Mouse (Mus musculus): ENCODE data around the gene Zfp119a. TPM values are rescaled to one million over a fixed set of nuclear protein-coding genes. Genes with fewer than 3 reads are reported as not detected.
"Not testable (repeated sequence)": the region's sequence is repeated elsewhere in the genome, so short reads cannot be mapped to it uniquely, and the experiment has no call there.

Gene Zfp119a
- not detected in 2 replicates for polyA plus RNA-seq (2012)

- not testable (repeated sequence) for H3K36me3 ChIP-seq (ENCODE audit: control insufficient read depth); H3K9me3 ChIP-seq (ENCODE audit: control insufficient read depth, low read length)
- Histone ChIP-seq H3K4me3 (replicated peaks) (peak within 1 kb of the TSS; percentile 68), H3K27me3 (ENCODE audit: control insufficient read depth) (peaks cover 13% of the 10 kb centered on the region), H3K4me1 (ENCODE audit: control insufficient read depth) (peaks cover 17% of the 10 kb centered on the region)
Observed at GRCm38 (mm10) chr17:55878636-55879369, at the start of gene Zfp119a. Zfp119a (minus strand) TSS chr17:55878930.

GRCm38 (mm10) chr17:55906669-55907068 is 27.9 kb upstream of the Zfp119a start:
- H3K4me3 ChIP-seq (replicated peaks), result no peak overlapping the region
- H3K4me1 ChIP-seq (ENCODE audit: control insufficient read depth), result no peaks in the 10 kb centered on the region
- H3K27me3 ChIP-seq (ENCODE audit: control insufficient read depth), result no peaks in the 10 kb centered on the region; the same call in 1 of the 2 replicates
- TF ChIP-seq GATA1 (IDR thresholded peaks at IDR 0.05; ENCODE audit: low read length) (no peak), TAL1 (IDR thresholded peaks at IDR 0.05; ENCODE audit: low read length) (no peak)
- H3K36me3 ChIP-seq (ENCODE audit: control insufficient read depth), result no peaks in the 10 kb centered on the region
- H3K9me3 ChIP-seq (ENCODE audit: control insufficient read depth, low read length), result no peaks in the 10 kb centered on the region

- no peaks in the 10 kb centered on the region for H3K4me1 ChIP-seq (ENCODE audit: control insufficient read depth)
- H3K36me3 ChIP-seq (ENCODE audit: control insufficient read depth), result no peaks in the 10 kb centered on the region
- H3K4me3 ChIP-seq (replicated peaks), result no peak overlapping the region
- no peak for TF ChIP-seq GATA1 (IDR thresholded peaks at IDR 0.05; ENCODE audit: low read length)
- H3K27me3 ChIP-seq (ENCODE audit: control insufficient read depth), result no peaks in the 10 kb centered on the region; the same call in 1 of the 2 replicates
- peaks cover 4% of the 10 kb centered on the region; the same call in 1 of the 2 replicates for H3K9me3 ChIP-seq (ENCODE audit: control insufficient read depth, low read length)
Observed at GRCm38 (mm10) chr17:55904131-55904530, 25.4 kb upstream of the Zfp119a start.

GRCm38 (mm10) chr17:55903687-55904086 is 25.0 kb upstream of the Zfp119a start:
- H3K36me3 ChIP-seq (ENCODE audit: control insufficient read depth), result no peaks in the 10 kb centered on the region
- no peak overlapping the region for H3K4me3 ChIP-seq (replicated peaks)
- no peak for TF ChIP-seq TAL1 (IDR thresholded peaks at IDR 0.05; ENCODE audit: low read length)
- TF ChIP-seq GATA1 (IDR thresholded peaks at IDR 0.05; ENCODE audit: low read length), result no peak
- peaks cover 4% of the 10 kb centered on the region; the same call in 1 of the 2 replicates for H3K9me3 ChIP-seq (ENCODE audit: control insufficient read depth, low read length)
- no peaks in the 10 kb centered on the region for H3K4me1 ChIP-seq (ENCODE audit: control insufficient read depth)
- H3K27me3 ChIP-seq (ENCODE audit: control insufficient read depth), result no peaks in the 10 kb centered on the region; the same call in 1 of the 2 replicates

- Histone ChIP-seq H3K4me3 (replicated peaks) (no peak overlapping the region), H3K27me3 (ENCODE audit: control insufficient read depth) (no peaks in the 10 kb centered on the region; the same call in 1 of the 2 replicates), H3K36me3 (ENCODE audit: control insufficient read depth) (peaks cover 5% of the 10 kb centered on the region), H3K4me1 (ENCODE audit: control insufficient read depth) (no peaks in the 10 kb centered on the region), H3K9me3 (ENCODE audit: control insufficient read depth, low read length) (peaks cover 8% of the 10 kb centered on the region)
- TF ChIP-seq GATA1 (IDR thresholded peaks at IDR 0.05; ENCODE audit: low read length) (no peak), TAL1 (IDR thresholded peaks at IDR 0.05; ENCODE audit: low read length) (no peak)
Observed at GRCm38 (mm10) chr17:55903087-55903486, 24.4 kb upstream of the Zfp119a start.

- H3K27me3 ChIP-seq (ENCODE audit: control insufficient read depth), result peaks cover 27% of the 10 kb centered on the region
- H3K9me3 ChIP-seq (ENCODE audit: control insufficient read depth, low read length), result not testable (repeated sequence)
- peak overlapping the region; percentile 67 for H3K4me3 ChIP-seq (replicated peaks)
- peaks cover 18% of the 10 kb centered on the region for H3K4me1 ChIP-seq (ENCODE audit: control insufficient read depth)
- peaks cover 17% of the 10 kb centered on the region for H3K36me3 ChIP-seq (ENCODE audit: control insufficient read depth)
Observed at GRCm38 (mm10) chr17:55892406-55892955, 13.8 kb upstream of the Zfp119a start.

GRCm38 (mm10) chr17:55884912-55885311 is 6.2 kb upstream of the Zfp119a start:
- Histone ChIP-seq H3K4me1 (ENCODE audit: control insufficient read depth) (no peaks in the 10 kb centered on the region), H3K9me3 (ENCODE audit: control insufficient read depth, low read length) (no peaks in the 10 kb centered on the region), H3K27me3 (ENCODE audit: control insufficient read depth) (peaks cover 52% of the 10 kb centered on the region), H3K4me3 (replicated peaks) (no peak overlapping the region), H3K36me3 (ENCODE audit: control insufficient read depth) (no peaks in the 10 kb centered on the region)
- TF ChIP-seq TAL1 (IDR thresholded peaks at IDR 0.05; ENCODE audit: low read length) (no peak), GATA1 (IDR thresholded peaks at IDR 0.05; ENCODE audit: low read length) (no peak)

GRCm38 (mm10) chr17:55883631-55884030 is 4.9 kb upstream of the Zfp119a start:
- Histone ChIP-seq H3K4me3 (replicated peaks) (no peak overlapping the region), H3K36me3 (ENCODE audit: control insufficient read depth) (no peaks in the 10 kb centered on the region), H3K27me3 (ENCODE audit: control insufficient read depth) (peaks cover 41% of the 10 kb centered on the region), H3K9me3 (ENCODE audit: control insufficient read depth, low read length) (no peaks in the 10 kb centered on the region), H3K4me1 (ENCODE audit: control insufficient read depth) (peaks cover 9% of the 10 kb centered on the region)
- TF ChIP-seq TAL1 (IDR thresholded peaks at IDR 0.05; ENCODE audit: low read length), result no peak
- TF ChIP-seq GATA1 (IDR thresholded peaks at IDR 0.05; ENCODE audit: low read length), result no peak

GRCm38 (mm10) chr17:55878282-55878635 is 471 bp downstream of the Zfp119a start:
- H3K4me1 ChIP-seq (ENCODE audit: control insufficient read depth), result peaks cover 17% of the 10 kb centered on the region
- not testable (repeated sequence) for H3K36me3 ChIP-seq (ENCODE audit: control insufficient read depth); H3K9me3 ChIP-seq (ENCODE audit: control insufficient read depth, low read length)
- H3K4me3 ChIP-seq (replicated peaks), result peak overlapping the region; percentile 63
- peaks cover 10% of the 10 kb centered on the region for H3K27me3 ChIP-seq (ENCODE audit: control insufficient read depth)

GRCm38 (mm10) chr17:55877184-55877583 is 1.5 kb downstream of the Zfp119a start:
- peaks cover 17% of the 10 kb centered on the region for H3K4me1 ChIP-seq (ENCODE audit: control insufficient read depth)
- H3K9me3 ChIP-seq (ENCODE audit: control insufficient read depth, low read length), result no peaks in the 10 kb centered on the region
- TF ChIP-seq GATA1 (IDR thresholded peaks at IDR 0.05; ENCODE audit: low read length) (no peak), TAL1 (IDR thresholded peaks at IDR 0.05; ENCODE audit: low read length) (no peak)
- H3K27me3 ChIP-seq (ENCODE audit: control insufficient read depth), result peaks cover 3% of the 10 kb centered on the region; the same call in 1 of the 2 replicates
- no peaks in the 10 kb centered on the region for H3K36me3 ChIP-seq (ENCODE audit: control insufficient read depth)
- H3K4me3 ChIP-seq (replicated peaks), result no peak overlapping the region

All from erythroblast, embryonic 14.5 days (primary cell).